Mouse (Mus musculus) layer of hippocampus, postnatal 36 days (tissue): Measurements from ENCODE around the gene Scgb1b17. TPM values are rescaled to one million over a fixed set of nuclear protein-coding genes. Genes with fewer than 3 reads are reported as not detected.
"Not testable (repeated sequence)": the region's sequence is repeated elsewhere in the genome, so short reads cannot be mapped to it uniquely, and the experiment has no call there.

Experiments
- DNase-seq, 2 experiments: peaks; one replicate each; pipeline ENCODE4 v3.0.0; 2022
- total RNA-seq, 2 experiments: library from RNA; stranded (reverse); gene quantifications; 2 replicates each; pipeline ENCODE4 v1.2.3; 2021

Scgb1b17 gene
- total RNA-seq, result not detected

GRCm38 (mm10) chr7:33063149-33063548 is at the start of gene Scgb1b17:
Gene Scgb1b17, plus strand, starts transcription at chr7:33063449.
- DNase-seq, result not testable (repeated sequence)

DNA sequence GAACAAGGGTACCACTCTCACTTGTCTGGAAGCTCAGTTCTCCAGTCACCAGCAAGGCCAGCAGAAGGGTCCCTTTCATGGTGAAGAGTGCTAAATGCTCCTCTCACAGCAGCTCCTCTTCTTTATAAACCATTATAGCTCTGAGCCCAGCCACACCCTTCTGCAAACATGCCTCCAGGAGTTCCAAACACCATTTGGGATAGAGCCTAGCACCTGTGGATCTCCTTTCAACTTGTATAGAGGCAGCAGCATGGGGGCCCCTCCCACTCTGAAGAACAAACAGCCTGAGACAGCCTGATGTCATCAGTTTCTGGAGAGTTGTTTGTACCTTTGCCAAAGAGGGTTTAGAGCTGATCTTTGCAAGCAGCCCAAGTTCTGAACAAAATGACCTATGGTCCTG is 6.8 kb upstream of the Scgb1b17 start, which contains the start of gene Scgb2b17:
Gene Scgb2b17, minus strand, starts transcription at position 101 of the 400 bp plus-strand sequence.
- not testable (repeated sequence) for DNase-seq

Other genes starting within 250 kb of the Scgb1b17 start
- gene Scgb2b15, start 233.8 kb upstream of the Scgb1b17 start, total RNA-seq, result not detected
- gene Scgb1b15, start 226.9 kb upstream of the Scgb1b17 start, total RNA-seq, result not detected
- gene Scgb2b17, start 6.9 kb upstream of the Scgb1b17 start, total RNA-seq, result not detected
- gene Scgb2b18, start 110.4 kb downstream of the Scgb1b17 start, total RNA-seq, result not detected
- not detected for gene Scgb1b18, start 122.1 kb downstream of the Scgb1b17 start, total RNA-seq
- not detected for gene Scgb2b19, start 216.9 kb downstream of the Scgb1b17 start, total RNA-seq
- gene Scgb1b19, start 223.8 kb downstream of the Scgb1b17 start, total RNA-seq, result not detected